Mouse (Mus musculus): ENCODE results near the gene Gm15056. TPM values are rescaled to one million over a fixed set of nuclear protein-coding genes. Genes with fewer than 3 reads are reported as not detected.

Gm15056 gene
- 0.51 and 1.2 TPM in 2 replicates for polyA plus RNA-seq (2012; rRNA removed)

- no peak within 1 kb of the TSS for H3K27ac ChIP-seq (ENCODE audit: control insufficient read depth, insufficient read depth, low read length)
- 66% methylated on average over 2 of the region's 2 CpGs for WGBS
These were observed at the start of gene Gm15056 for GRCm38 (mm10) chr8:20902527-20902926. Gene Gm15056, minus strand, starts transcription at chr8:20902627.

GRCm38 (mm10) chr8:20944610-20945009, 42.2 kb upstream of the Gm15056 start, which contains the start of gene AY761185:
Gene AY761185, minus strand, starts transcription at chr8:20944710.
- H3K36me3 ChIP-seq (ENCODE audit: control insufficient read depth, insufficient read depth, low read length) = no peaks in the 10 kb centered on the region
- WGBS = 87% methylated on average over 3 of the region's 3 CpGs
- H3K4me3 ChIP-seq (ENCODE audit: control insufficient read depth, insufficient read depth, low read length) = no peak within 1 kb of the TSS
- H3K27me3 ChIP-seq (ENCODE audit: control insufficient read depth, insufficient read depth, low read length) = no peaks in the 10 kb centered on the region
- DNase-seq = no peak
- no peaks in the 10 kb centered on the region for H3K4me1 ChIP-seq (replicated peaks; ENCODE audit: control insufficient read depth, insufficient read depth, low read length)
- no peak for TF ChIP-seq CTCF (IDR thresholded peaks at IDR 0.05; ENCODE audit: borderline replicate concordance, control insufficient read depth, extremely low read depth, insufficient read depth, low read length, poor library complexity)
- TF ChIP-seq POLR2A (IDR thresholded peaks at IDR 0.05; ENCODE audit: control insufficient read depth, extremely low read depth, insufficient read depth, low read length, poor library complexity) = no peak
- H3K27ac ChIP-seq (ENCODE audit: control insufficient read depth, insufficient read depth, low read length) = no peak within 1 kb of the TSS

More at GRCm38 (mm10) chr8:20902527-20902926, at the start of gene Gm15056:
- DNase-seq = no peak
- Histone ChIP-seq H3K4me1 (replicated peaks; ENCODE audit: control insufficient read depth, insufficient read depth, low read length) (no peaks in the 10 kb centered on the region), H3K4me3 (ENCODE audit: control insufficient read depth, insufficient read depth, low read length) (no peak within 1 kb of the TSS), H3K36me3 (ENCODE audit: control insufficient read depth, insufficient read depth, low read length) (no peaks in the 10 kb centered on the region), H3K27me3 (ENCODE audit: control insufficient read depth, insufficient read depth, low read length) (no peaks in the 10 kb centered on the region)
- TF ChIP-seq POLR2A (IDR thresholded peaks at IDR 0.05; ENCODE audit: control insufficient read depth, extremely low read depth, insufficient read depth, low read length, poor library complexity) (no peak), CTCF (IDR thresholded peaks at IDR 0.05; ENCODE audit: borderline replicate concordance, control insufficient read depth, extremely low read depth, insufficient read depth, low read length, poor library complexity) (no peak)

- Histone ChIP-seq H3K36me3 (ENCODE audit: control insufficient read depth, insufficient read depth, low read length) (no peaks in the 10 kb centered on the region), H3K27me3 (ENCODE audit: control insufficient read depth, insufficient read depth, low read length) (no peaks in the 10 kb centered on the region), H3K4me3 (ENCODE audit: control insufficient read depth, insufficient read depth, low read length) (no peak within 1 kb of the TSS), H3K27ac (ENCODE audit: control insufficient read depth, insufficient read depth, low read length) (no peak within 1 kb of the TSS), H3K4me1 (replicated peaks; ENCODE audit: control insufficient read depth, insufficient read depth, low read length) (no peaks in the 10 kb centered on the region)
- no peak for TF ChIP-seq CTCF (IDR thresholded peaks at IDR 0.05; ENCODE audit: borderline replicate concordance, control insufficient read depth, extremely low read depth, insufficient read depth, low read length, poor library complexity)
- TF ChIP-seq POLR2A (IDR thresholded peaks at IDR 0.05; ENCODE audit: control insufficient read depth, extremely low read depth, insufficient read depth, low read length, poor library complexity) = no peak
- DNase-seq = no peak
- 82% methylated on average over 3 of the region's 3 CpGs for WGBS
These were observed 19.5 kb upstream of the Gm15056 start, which contains the start of gene Gm6040 for GRCm38 (mm10) chr8:20921971-20922370. Gene Gm6040, minus strand, starts transcription at chr8:20922071.

GRCm38 (mm10) chr8:20912288-20912687, 9.9 kb upstream of the Gm15056 start:
- no peaks in the 10 kb centered on the region for H3K36me3 ChIP-seq (ENCODE audit: control insufficient read depth, insufficient read depth, low read length)
- 56% methylated on average over 1 of the region's 1 CpGs for WGBS
- no peak overlapping the region for H3K27ac ChIP-seq (ENCODE audit: control insufficient read depth, insufficient read depth, low read length)
- no peak for TF ChIP-seq CTCF (IDR thresholded peaks at IDR 0.05; ENCODE audit: borderline replicate concordance, control insufficient read depth, extremely low read depth, insufficient read depth, low read length, poor library complexity)
- TF ChIP-seq POLR2A (IDR thresholded peaks at IDR 0.05; ENCODE audit: control insufficient read depth, extremely low read depth, insufficient read depth, low read length, poor library complexity) = no peak
- no peak overlapping the region for H3K4me3 ChIP-seq (ENCODE audit: control insufficient read depth, insufficient read depth, low read length)
- DNase-seq = no peak
- no peaks in the 10 kb centered on the region for H3K4me1 ChIP-seq (replicated peaks; ENCODE audit: control insufficient read depth, insufficient read depth, low read length)
- H3K27me3 ChIP-seq (ENCODE audit: control insufficient read depth, insufficient read depth, low read length) = no peaks in the 10 kb centered on the region

GRCm38 (mm10) chr8:20908256-20908655, 5.8 kb upstream of the Gm15056 start:
- H3K27me3 ChIP-seq (ENCODE audit: control insufficient read depth, insufficient read depth, low read length) = no peaks in the 10 kb centered on the region
- no peaks in the 10 kb centered on the region for H3K4me1 ChIP-seq (replicated peaks; ENCODE audit: control insufficient read depth, insufficient read depth, low read length)
- no peaks in the 10 kb centered on the region for H3K36me3 ChIP-seq (ENCODE audit: control insufficient read depth, insufficient read depth, low read length)
- H3K27ac ChIP-seq (ENCODE audit: control insufficient read depth, insufficient read depth, low read length) = no peak overlapping the region
- no peak overlapping the region for H3K4me3 ChIP-seq (ENCODE audit: control insufficient read depth, insufficient read depth, low read length)
- TF ChIP-seq POLR2A (IDR thresholded peaks at IDR 0.05; ENCODE audit: control insufficient read depth, extremely low read depth, insufficient read depth, low read length, poor library complexity) = no peak
- no peak for TF ChIP-seq CTCF (IDR thresholded peaks at IDR 0.05; ENCODE audit: borderline replicate concordance, control insufficient read depth, extremely low read depth, insufficient read depth, low read length, poor library complexity)
- DNase-seq = no peak
- 33% methylated on average over 2 of the region's 2 CpGs for WGBS

GRCm38 (mm10) chr8:20907119-20907518, 4.7 kb upstream of the Gm15056 start:
- WGBS = 93% methylated on average over 2 of the region's 2 CpGs
- H3K4me1 ChIP-seq (replicated peaks; ENCODE audit: control insufficient read depth, insufficient read depth, low read length) = no peaks in the 10 kb centered on the region
- H3K4me3 ChIP-seq (ENCODE audit: control insufficient read depth, insufficient read depth, low read length) = no peak overlapping the region
- no peaks in the 10 kb centered on the region for H3K27me3 ChIP-seq (ENCODE audit: control insufficient read depth, insufficient read depth, low read length)
- H3K36me3 ChIP-seq (ENCODE audit: control insufficient read depth, insufficient read depth, low read length) = no peaks in the 10 kb centered on the region
- TF ChIP-seq CTCF (IDR thresholded peaks at IDR 0.05; ENCODE audit: borderline replicate concordance, control insufficient read depth, extremely low read depth, insufficient read depth, low read length, poor library complexity) = no peak
- TF ChIP-seq POLR2A (IDR thresholded peaks at IDR 0.05; ENCODE audit: control insufficient read depth, extremely low read depth, insufficient read depth, low read length, poor library complexity) = no peak
- no peak for DNase-seq
- no peak overlapping the region for H3K27ac ChIP-seq (ENCODE audit: control insufficient read depth, insufficient read depth, low read length)

- no peak for DNase-seq
- no peaks in the 10 kb centered on the region for H3K4me1 ChIP-seq (replicated peaks; ENCODE audit: control insufficient read depth, insufficient read depth, low read length)
- H3K27ac ChIP-seq (ENCODE audit: control insufficient read depth, insufficient read depth, low read length) = no peak within 1 kb of the TSS
- no peak within 1 kb of the TSS for H3K4me3 ChIP-seq (ENCODE audit: control insufficient read depth, insufficient read depth, low read length)
- H3K27me3 ChIP-seq (ENCODE audit: control insufficient read depth, insufficient read depth, low read length) = no peaks in the 10 kb centered on the region
- TF ChIP-seq POLR2A (IDR thresholded peaks at IDR 0.05; ENCODE audit: control insufficient read depth, extremely low read depth, insufficient read depth, low read length, poor library complexity) (no peak), CTCF (IDR thresholded peaks at IDR 0.05; ENCODE audit: borderline replicate concordance, control insufficient read depth, extremely low read depth, insufficient read depth, low read length, poor library complexity) (no peak)
- WGBS = 95% methylated on average over 2 of the region's 2 CpGs
- H3K36me3 ChIP-seq (ENCODE audit: control insufficient read depth, insufficient read depth, low read length) = no peaks in the 10 kb centered on the region
These were observed 10.1 kb downstream of the Gm15056 start, which contains the start of gene Defb33 for GRCm38 (mm10) chr8:20892369-20892768. Gene Defb33, plus strand, starts transcription at chr8:20892669.

All from thymus, adult 2 months (tissue).